Mouse (Mus musculus): Measurements from ENCODE around the gene Rbpj. TPM values are rescaled to one million over a fixed set of nuclear protein-coding genes. Genes with fewer than 3 reads are reported as not detected.

Rbpj gene
- total and polyA plus RNA-seq, 2 experiments from 2014 or later: 17.6 to 22.4 TPM

- ATAC-seq (no peak), DNase-seq (ENCODE audit: low spot score) (no peak)
- Histone ChIP-seq H3K27me3 (ENCODE audit: insufficient read depth, low read length) (no peaks in the 10 kb centered on the region), H3K9me3 (ENCODE audit: low read length) (no peaks in the 10 kb centered on the region), H3K36me3 (ENCODE audit: insufficient read depth, low read length) (no peaks in the 10 kb centered on the region), H3K9ac (replicated peaks; ENCODE audit: low read length) (no peak overlapping the region), H3K27ac (no peak overlapping the region), H3K4me3 (ENCODE audit: low read length) (no peak overlapping the region), H3K4me1 (ENCODE audit: insufficient read depth, low read length) (no peaks in the 10 kb centered on the region), H3K4me2 (ENCODE audit: low read depth, low read length) (no peak overlapping the region)
- TF ChIP-seq CTCF (IDR thresholded peaks at IDR 0.05; ENCODE audit: low read depth): no peak
- WGBS: 73% methylated on average over 9 of the region's 9 CpGs
Measured at GRCm38 (mm10) chr5:53467602-53468001, 1.6 kb downstream of the Rbpj start.

- 48% methylated on average over 8 of the region's 8 CpGs for WGBS
- Histone ChIP-seq H3K4me1 (ENCODE audit: insufficient read depth, low read length) (no peaks in the 10 kb centered on the region), H3K27ac (no peak overlapping the region), H3K4me3 (ENCODE audit: low read length) (no peak overlapping the region), H3K27me3 (ENCODE audit: insufficient read depth, low read length) (no peaks in the 10 kb centered on the region), H3K4me2 (ENCODE audit: low read depth, low read length) (no peak overlapping the region), H3K36me3 (ENCODE audit: insufficient read depth, low read length) (no peaks in the 10 kb centered on the region), H3K9me3 (ENCODE audit: low read length) (no peaks in the 10 kb centered on the region), H3K9ac (replicated peaks; ENCODE audit: low read length) (no peak overlapping the region)
- no peak for TF ChIP-seq CTCF (IDR thresholded peaks at IDR 0.05; ENCODE audit: low read depth)
- DNase-seq (ENCODE audit: low spot score): no peak
- ATAC-seq: no peak
Measured at GRCm38 (mm10) chr5:53468366-53468765, 2.4 kb downstream of the Rbpj start.

GRCm38 (mm10) chr5:53469098-53469776 lies 3.3 kb downstream of the Rbpj start:
- no peaks in the 10 kb centered on the region for H3K36me3 ChIP-seq (ENCODE audit: insufficient read depth, low read length)
- TF ChIP-seq CTCF (IDR thresholded peaks at IDR 0.05; ENCODE audit: low read depth): no peak
- DNase-seq (ENCODE audit: low spot score) (no peak), ATAC-seq (no peak)
- H3K27ac ChIP-seq: no peak overlapping the region
- H3K4me2 ChIP-seq (ENCODE audit: low read depth, low read length): no peak overlapping the region
- H3K27me3 ChIP-seq (ENCODE audit: insufficient read depth, low read length): no peaks in the 10 kb centered on the region
- no peaks in the 10 kb centered on the region for H3K4me1 ChIP-seq (ENCODE audit: insufficient read depth, low read length)
- no peak overlapping the region for H3K4me3 ChIP-seq (ENCODE audit: low read length)
- H3K9ac ChIP-seq (replicated peaks; ENCODE audit: low read length): no peak overlapping the region
- H3K9me3 ChIP-seq (ENCODE audit: low read length): no peaks in the 10 kb centered on the region
- WGBS: 83% methylated on average over 6 of the region's 6 CpGs

- 67% methylated on average over 9 of the region's 9 CpGs for WGBS
Measured at GRCm38 (mm10) chr5:53469777-53470131, 3.8 kb downstream of the Rbpj start.

GRCm38 (mm10) chr5:53470141-53471079 lies 4.5 kb downstream of the Rbpj start:
- Histone ChIP-seq H3K4me3 (ENCODE audit: low read length) (no peak overlapping the region), H3K4me2 (ENCODE audit: low read depth, low read length) (no peak overlapping the region), H3K27ac (no peak overlapping the region), H3K9me3 (ENCODE audit: low read length) (no peaks in the 10 kb centered on the region), H3K9ac (replicated peaks; ENCODE audit: low read length) (no peak overlapping the region), H3K27me3 (ENCODE audit: insufficient read depth, low read length) (no peaks in the 10 kb centered on the region), H3K4me1 (ENCODE audit: insufficient read depth, low read length) (no peaks in the 10 kb centered on the region), H3K36me3 (ENCODE audit: insufficient read depth, low read length) (no peaks in the 10 kb centered on the region)
- DNase-seq (ENCODE audit: low spot score) (peak; percentile 36), ATAC-seq (0 out of 2 replicates have a peak, but pooled peaks have one; percentile 63)
- WGBS: 37% methylated on average over 16 of the region's 16 CpGs
- TF ChIP-seq CTCF (IDR thresholded peaks at IDR 0.05; ENCODE audit: low read depth): no peak

More at GRCm38 (mm10) chr5:53469777-53470131, 3.8 kb downstream of the Rbpj start:
- no peak for DNase-seq (ENCODE audit: low spot score)
- no peaks in the 10 kb centered on the region for H3K36me3 ChIP-seq (ENCODE audit: insufficient read depth, low read length)
- H3K9me3 ChIP-seq (ENCODE audit: low read length): no peaks in the 10 kb centered on the region
- no peak overlapping the region for H3K9ac ChIP-seq (replicated peaks; ENCODE audit: low read length)
- TF ChIP-seq CTCF (IDR thresholded peaks at IDR 0.05; ENCODE audit: low read depth): no peak
- no peak overlapping the region for H3K4me2 ChIP-seq (ENCODE audit: low read depth, low read length)
- ATAC-seq: no peak
- H3K27me3 ChIP-seq (ENCODE audit: insufficient read depth, low read length): no peaks in the 10 kb centered on the region
- no peaks in the 10 kb centered on the region for H3K4me1 ChIP-seq (ENCODE audit: insufficient read depth, low read length)
- H3K4me3 ChIP-seq (ENCODE audit: low read length): no peak overlapping the region
- no peak overlapping the region for H3K27ac ChIP-seq

GRCm38 (mm10) chr5:53472485-53472884 lies 6.5 kb downstream of the Rbpj start:
- no peak for TF ChIP-seq CTCF (IDR thresholded peaks at IDR 0.05; ENCODE audit: low read depth)
- Histone ChIP-seq H3K4me3 (ENCODE audit: low read length) (no peak overlapping the region), H3K27me3 (ENCODE audit: insufficient read depth, low read length) (no peaks in the 10 kb centered on the region), H3K9ac (replicated peaks; ENCODE audit: low read length) (no peak overlapping the region), H3K4me2 (ENCODE audit: low read depth, low read length) (no peak overlapping the region), H3K36me3 (ENCODE audit: insufficient read depth, low read length) (no peaks in the 10 kb centered on the region), H3K27ac (no peak overlapping the region), H3K9me3 (ENCODE audit: low read length) (no peaks in the 10 kb centered on the region), H3K4me1 (ENCODE audit: insufficient read depth, low read length) (no peaks in the 10 kb centered on the region)
- ATAC-seq: no peak
- no peak for DNase-seq (ENCODE audit: low spot score)
- 80% methylated on average over 11 of the region's 11 CpGs for WGBS

Data from hindbrain, postnatal 0 days (tissue).